ENCODE assay signal across 8 mouse cellular contexts in genomic region chr8:72219541-72220363, GRCm38 (mm10). TPM values are rescaled to one million over a fixed set of nuclear protein-coding genes. Genes with fewer than 3 reads are reported as not detected.
DNase-seq lines count a peak whose midpoint lies in the region; ATAC-seq lines count a peak whose summit lies in the region.

TSS of gene Fam32a (plus strand) at chr8:72219730.

- intact Hi-C loops in gastrocnemius, postnatal 14 days (cut with DNase I; ENCODE audit: low total_unique reads): loop anchor here (5.0 kb wide), 1 partner anchor 47 kb away; no protein-coding TSS in a partner anchor
- intact Hi-C loops in left cerebral cortex, postnatal 10 days (cut with DNase I): loop anchor here (5.0 kb wide), 1 partner anchor 42 kb away; no protein-coding TSS in a partner anchor

- ATAC-seq in inflammation-experienced regulatory T-cells, adult 6 months: peak; percentile 96
- peak; percentile 96 for ATAC-seq in megakaryocyte-erythroid progenitor cell, adult 5-6 weeks (replicated peaks; ENCODE audit: low FRiP score, low TSS enrichment, poor library complexity, severe bottlenecking)

- peak; percentile 90 to 96 for DNase-seq in adrenal gland, adult (ENCODE audit: inconsistent age in 2 of 2, low spot score in 1 of 2)
- peak; percentile 98 for DNase-seq in embryo, embryonic 10.5 days (ENCODE audit: low spot score)
- peak; percentile 87 for DNase-seq in gastrocnemius, postnatal 14 days
- peak; percentile 91 to 94 for DNase-seq in left cerebral cortex, postnatal 10 days (ENCODE audit: extremely low spot score in 1 of 2, low spot score in 2 of 2)
- DNase-seq in right cerebral cortex, postnatal 25 days: peak; percentile 84
- DNase-seq in urinary bladder, postnatal 4 days (ENCODE audit: low spot score in 2 of 2): peak; percentile 85 to 87

RNA-seq across cellular contexts. Expression of gene Fam32a, which starts in this region (rescaled TPM):
- 10 to 100 TPM; 10.9 to 13.4 TPM for total RNA-seq in gastrocnemius, postnatal 14 days (2021)
- polyA plus RNA-seq in inflammation-experienced regulatory T-cells, adult 6 months (2017; shearing (Covaris generic)): 100 to 1,000 TPM in 2 of 3 experiments, 10 to 100 TPM in 1; 94.4 to 119 (median 103) TPM
- total RNA-seq in left cerebral cortex, postnatal 10 days (2021): 10 to 100 TPM; 54.0 to 59.4 TPM
- total RNA-seq in megakaryocyte-erythroid progenitor cell, adult 5-6 weeks (2014; fragmentation: Nextera tagmentation): 42.0 and 49.1 TPM in 2 replicates
- total RNA-seq in megakaryocyte-erythroid progenitor cell, adult 5-6 weeks (2017): 47.2 and 58.1 TPM in 2 replicates

Comparison
In these comparisons a context has a peak if more than half of its experiments do, and no peak if none do; other contexts are left out.
1. Peak in every context shown above with its lines: DNase-seq and ATAC-seq.